Mouse (Mus musculus): ENCODE measurements around the gene Shroom2. TPM values are rescaled to one million over a fixed set of nuclear protein-coding genes. Genes with fewer than 3 reads are reported as not detected.

Gene Shroom2
- polyA plus RNA-seq, 1 experiment from 2014 or later, result 7.6 TPM

GRCm38 (mm10) chrX:152762855-152763254, 6.4 kb downstream of the Shroom2 start:
- H3K4me3 ChIP-seq (ENCODE audit: low read length), result no peak overlapping the region
- H3K4me2 ChIP-seq (replicated peaks; ENCODE audit: low read depth, low read length), result no peak overlapping the region
- WGBS, result 59% methylated on average over 2 of the region's 2 CpGs

GRCm38 (mm10) chrX:152762437-152762836, 6.8 kb downstream of the Shroom2 start:
- WGBS, result 50% methylated on average over 2 of the region's 2 CpGs
- H3K9ac ChIP-seq (ENCODE audit: low read depth, low read length), result no peak overlapping the region

More at GRCm38 (mm10) chrX:152762855-152763254, 6.4 kb downstream of the Shroom2 start:
- ATAC-seq (ENCODE audit: low FRiP score, low TSS enrichment), result no peak
- no peak overlapping the region for H3K27ac ChIP-seq (ENCODE audit: low read depth, low read length)
- no peak overlapping the region for H3K9ac ChIP-seq (ENCODE audit: low read depth, low read length)
- H3K9me3 ChIP-seq (ENCODE audit: control insufficient read depth, low read length), result no peaks in the 10 kb centered on the region
- H3K27me3 ChIP-seq (ENCODE audit: control insufficient read depth, insufficient read depth, low read length), result no peaks in the 10 kb centered on the region
- no peaks in the 10 kb centered on the region for H3K36me3 ChIP-seq (ENCODE audit: control insufficient read depth, insufficient read depth, low read length)
- no peaks in the 10 kb centered on the region for H3K4me1 ChIP-seq (ENCODE audit: control insufficient read depth, insufficient read depth, low read length)

GRCm38 (mm10) chrX:152756293-152756692, 13.0 kb downstream of the Shroom2 start:
- no peak overlapping the region for H3K4me3 ChIP-seq (ENCODE audit: low read length)
- H3K4me1 ChIP-seq (ENCODE audit: control insufficient read depth, insufficient read depth, low read length), result no peaks in the 10 kb centered on the region
- ATAC-seq (ENCODE audit: low FRiP score, low TSS enrichment), result no peak
- H3K27ac ChIP-seq (ENCODE audit: low read depth, low read length), result no peak overlapping the region
- H3K9ac ChIP-seq (ENCODE audit: low read depth, low read length), result no peak overlapping the region
- H3K9me3 ChIP-seq (ENCODE audit: control insufficient read depth, low read length), result no peaks in the 10 kb centered on the region
- no peaks in the 10 kb centered on the region for H3K27me3 ChIP-seq (ENCODE audit: control insufficient read depth, insufficient read depth, low read length)
- 94% methylated on average over 5 of the region's 5 CpGs for WGBS
- H3K4me2 ChIP-seq (replicated peaks; ENCODE audit: low read depth, low read length), result no peak overlapping the region
- H3K36me3 ChIP-seq (ENCODE audit: control insufficient read depth, insufficient read depth, low read length), result no peaks in the 10 kb centered on the region

More at GRCm38 (mm10) chrX:152762437-152762836, 6.8 kb downstream of the Shroom2 start:
- Histone ChIP-seq H3K27ac (ENCODE audit: low read depth, low read length) (no peak overlapping the region), H3K4me1 (ENCODE audit: control insufficient read depth, insufficient read depth, low read length) (no peaks in the 10 kb centered on the region), H3K4me3 (ENCODE audit: low read length) (no peak overlapping the region), H3K36me3 (ENCODE audit: control insufficient read depth, insufficient read depth, low read length) (no peaks in the 10 kb centered on the region), H3K27me3 (ENCODE audit: control insufficient read depth, insufficient read depth, low read length) (no peaks in the 10 kb centered on the region), H3K4me2 (replicated peaks; ENCODE audit: low read depth, low read length) (no peak overlapping the region), H3K9me3 (ENCODE audit: control insufficient read depth, low read length) (no peaks in the 10 kb centered on the region)
- no peak for ATAC-seq (ENCODE audit: low FRiP score, low TSS enrichment)

GRCm38 (mm10) chrX:152755819-152756218, 13.4 kb downstream of the Shroom2 start:
- Histone ChIP-seq H3K27me3 (ENCODE audit: control insufficient read depth, insufficient read depth, low read length) (no peaks in the 10 kb centered on the region), H3K9ac (ENCODE audit: low read depth, low read length) (no peak overlapping the region), H3K4me2 (replicated peaks; ENCODE audit: low read depth, low read length) (no peak overlapping the region), H3K4me1 (ENCODE audit: control insufficient read depth, insufficient read depth, low read length) (no peaks in the 10 kb centered on the region), H3K36me3 (ENCODE audit: control insufficient read depth, insufficient read depth, low read length) (no peaks in the 10 kb centered on the region), H3K4me3 (ENCODE audit: low read length) (no peak overlapping the region), H3K27ac (ENCODE audit: low read depth, low read length) (no peak overlapping the region), H3K9me3 (ENCODE audit: control insufficient read depth, low read length) (no peaks in the 10 kb centered on the region)
- no peak for ATAC-seq (ENCODE audit: low FRiP score, low TSS enrichment)
- WGBS, result 90% methylated on average over 1 of the region's 1 CpGs

GRCm38 (mm10) chrX:152745925-152746324, 23.3 kb downstream of the Shroom2 start:
- H3K9me3 ChIP-seq (ENCODE audit: control insufficient read depth, low read length), result no peaks in the 10 kb centered on the region
- ATAC-seq (ENCODE audit: low FRiP score, low TSS enrichment), result no peak
- H3K36me3 ChIP-seq (ENCODE audit: control insufficient read depth, insufficient read depth, low read length), result no peaks in the 10 kb centered on the region
- no peak overlapping the region for H3K4me2 ChIP-seq (replicated peaks; ENCODE audit: low read depth, low read length)
- H3K4me3 ChIP-seq (ENCODE audit: low read length), result no peak overlapping the region
- WGBS, result 77% methylated on average over 2 of the region's 2 CpGs
- no peaks in the 10 kb centered on the region for H3K4me1 ChIP-seq (ENCODE audit: control insufficient read depth, insufficient read depth, low read length)
- no peak overlapping the region for H3K27ac ChIP-seq (ENCODE audit: low read depth, low read length)
- no peak overlapping the region for H3K9ac ChIP-seq (ENCODE audit: low read depth, low read length)
- no peaks in the 10 kb centered on the region; the same call in 1 of the 2 replicates for H3K27me3 ChIP-seq (ENCODE audit: control insufficient read depth, insufficient read depth, low read length)

GRCm38 (mm10) chrX:152743642-152744041, 25.6 kb downstream of the Shroom2 start:
- Histone ChIP-seq H3K27ac (ENCODE audit: low read depth, low read length) (no peak overlapping the region), H3K27me3 (ENCODE audit: control insufficient read depth, insufficient read depth, low read length) (no peaks in the 10 kb centered on the region; the same call in 1 of the 2 replicates), H3K9ac (ENCODE audit: low read depth, low read length) (no peak overlapping the region), H3K4me2 (replicated peaks; ENCODE audit: low read depth, low read length) (no peak overlapping the region), H3K4me1 (ENCODE audit: control insufficient read depth, insufficient read depth, low read length) (no peaks in the 10 kb centered on the region), H3K36me3 (ENCODE audit: control insufficient read depth, insufficient read depth, low read length) (no peaks in the 10 kb centered on the region), H3K4me3 (ENCODE audit: low read length) (no peak overlapping the region), H3K9me3 (ENCODE audit: control insufficient read depth, low read length) (no peaks in the 10 kb centered on the region)
- no peak for ATAC-seq (ENCODE audit: low FRiP score, low TSS enrichment)

GRCm38 (mm10) chrX:152738759-152739368, 30.4 kb downstream of the Shroom2 start:
- WGBS, result 80% methylated on average over 4 of the region's 4 CpGs

GRCm38 (mm10) chrX:152738191-152738590, 31.1 kb downstream of the Shroom2 start:
- no peaks in the 10 kb centered on the region for H3K4me1 ChIP-seq (ENCODE audit: control insufficient read depth, insufficient read depth, low read length)
- H3K9ac ChIP-seq (ENCODE audit: low read depth, low read length), result no peak overlapping the region
- H3K4me2 ChIP-seq (replicated peaks; ENCODE audit: low read depth, low read length), result no peak overlapping the region
- no peaks in the 10 kb centered on the region for H3K36me3 ChIP-seq (ENCODE audit: control insufficient read depth, insufficient read depth, low read length)
- WGBS, result 85% methylated on average over 2 of the region's 2 CpGs
- no peaks in the 10 kb centered on the region; the same call in 1 of the 2 replicates for H3K27me3 ChIP-seq (ENCODE audit: control insufficient read depth, insufficient read depth, low read length)
- ATAC-seq (ENCODE audit: low FRiP score, low TSS enrichment), result no peak
- no peak overlapping the region for H3K4me3 ChIP-seq (ENCODE audit: low read length)
- no peaks in the 10 kb centered on the region for H3K9me3 ChIP-seq (ENCODE audit: control insufficient read depth, low read length)
- H3K27ac ChIP-seq (ENCODE audit: low read depth, low read length), result no peak overlapping the region

More at GRCm38 (mm10) chrX:152738759-152739368, 30.4 kb downstream of the Shroom2 start:
- H3K4me3 ChIP-seq (ENCODE audit: low read length), result no peak overlapping the region
- no peak overlapping the region for H3K27ac ChIP-seq (ENCODE audit: low read depth, low read length)
- H3K36me3 ChIP-seq (ENCODE audit: control insufficient read depth, insufficient read depth, low read length), result no peaks in the 10 kb centered on the region
- H3K27me3 ChIP-seq (ENCODE audit: control insufficient read depth, insufficient read depth, low read length), result no peaks in the 10 kb centered on the region; the same call in 1 of the 2 replicates
- H3K9me3 ChIP-seq (ENCODE audit: control insufficient read depth, low read length), result no peaks in the 10 kb centered on the region
- H3K4me2 ChIP-seq (replicated peaks; ENCODE audit: low read depth, low read length), result no peak overlapping the region
- no peak overlapping the region for H3K9ac ChIP-seq (ENCODE audit: low read depth, low read length)
- no peaks in the 10 kb centered on the region for H3K4me1 ChIP-seq (ENCODE audit: control insufficient read depth, insufficient read depth, low read length)
- no peak for ATAC-seq (ENCODE audit: low FRiP score, low TSS enrichment)

GRCm38 (mm10) chrX:152735283-152735682, 34.0 kb downstream of the Shroom2 start:
- Histone ChIP-seq H3K9ac (ENCODE audit: low read depth, low read length) (no peak overlapping the region), H3K27me3 (ENCODE audit: control insufficient read depth, insufficient read depth, low read length) (no peaks in the 10 kb centered on the region; the same call in 1 of the 2 replicates), H3K4me2 (replicated peaks; ENCODE audit: low read depth, low read length) (no peak overlapping the region), H3K9me3 (ENCODE audit: control insufficient read depth, low read length) (no peaks in the 10 kb centered on the region), H3K27ac (ENCODE audit: low read depth, low read length) (no peak overlapping the region), H3K4me1 (ENCODE audit: control insufficient read depth, insufficient read depth, low read length) (no peaks in the 10 kb centered on the region), H3K36me3 (ENCODE audit: control insufficient read depth, insufficient read depth, low read length) (no peaks in the 10 kb centered on the region), H3K4me3 (ENCODE audit: low read length) (no peak overlapping the region)
- ATAC-seq (ENCODE audit: low FRiP score, low TSS enrichment), result no peak
